Mouse (Mus musculus) liver, adult 2 months (tissue): ENCODE results near the gene Uxs1.

Experiments
- CTCF ChIP-seq: fragments of 200-500 bp; IDR thresholded peaks from 2 replicates; pipeline ENCODE4 v1.5.1; 2011; ENCODE audit warnings: low read depth, low read length, control low read depth
- POLR2A ChIP-seq: fragments of 200-500 bp; IDR thresholded peaks from 2 replicates; pipeline ENCODE4 v1.6.1; 2011; ENCODE audit warnings: low read length, control low read depth; ENCODE audit not compliant: insufficient read depth; ENCODE audit errors: extremely low read depth

- TF ChIP-seq CTCF (no peak), POLR2A (no peak)
Measured at GRCm38 (mm10) chr1:43811055-43811454, 16.5 kb downstream of the Uxs1 start.
